Mouse (Mus musculus) c-Kit-positive CD71-negative TER-119-negative erythroid progenitor cells, embryonic 14.5 days (primary cell): ENCODE measurements around the gene Smim13.
"Not testable (repeated sequence)": the region's sequence is repeated elsewhere in the genome, so short reads cannot be mapped to it uniquely, and the experiment has no call there.

Experiments used
- DNase-seq: peaks from one replicate; pipeline ENCODE4 v3.0.0-alpha.2; 2013; ENCODE audit warnings: low read depth

Smim13 gene

DNA sequence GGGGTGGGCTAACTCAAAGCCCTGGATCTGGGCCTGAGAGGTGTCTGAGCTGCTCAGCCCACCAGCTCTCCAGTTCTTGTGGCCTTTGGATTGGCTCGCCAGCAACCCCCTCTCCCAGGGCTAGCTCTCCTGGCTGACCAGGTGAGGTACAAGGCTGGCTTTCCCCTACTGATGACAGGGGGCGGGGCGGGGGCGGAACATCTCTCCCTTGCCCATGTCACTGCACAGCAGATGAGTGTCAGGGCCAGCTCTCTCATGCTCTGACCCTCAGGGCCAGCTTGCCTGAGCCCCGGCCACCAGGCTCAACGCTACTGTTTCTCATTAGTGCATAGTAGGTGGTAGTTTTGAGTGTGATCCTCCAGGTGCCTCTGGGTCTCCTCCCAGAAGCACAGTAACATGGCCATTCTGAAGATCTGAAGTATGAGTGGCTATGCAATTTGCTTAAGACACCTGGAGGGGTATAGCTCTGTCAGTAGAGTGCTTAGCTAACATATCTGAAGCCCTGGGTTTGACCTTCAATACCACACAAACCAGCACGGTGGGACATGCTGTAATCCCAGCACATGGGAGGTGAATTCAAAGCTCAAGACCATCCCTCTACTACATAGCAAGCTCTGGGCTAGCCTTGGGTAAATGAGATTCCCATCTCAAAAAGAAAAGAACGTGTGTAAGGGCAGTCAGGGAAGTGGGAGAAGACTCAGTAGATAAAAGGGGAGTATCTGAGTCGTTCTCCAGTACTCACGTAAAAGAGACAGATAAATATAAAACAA, 11.4 kb upstream of the Smim13 start:
- DNase-seq = no peak

GRCm38 (mm10) chr13:41238805-41239130, 10.9 kb upstream of the Smim13 start:
- DNase-seq = peak; percentile 53

GRCm38 (mm10) chr13:41241557-41241956, 8.1 kb upstream of the Smim13 start:
- no peak for DNase-seq

DNA sequence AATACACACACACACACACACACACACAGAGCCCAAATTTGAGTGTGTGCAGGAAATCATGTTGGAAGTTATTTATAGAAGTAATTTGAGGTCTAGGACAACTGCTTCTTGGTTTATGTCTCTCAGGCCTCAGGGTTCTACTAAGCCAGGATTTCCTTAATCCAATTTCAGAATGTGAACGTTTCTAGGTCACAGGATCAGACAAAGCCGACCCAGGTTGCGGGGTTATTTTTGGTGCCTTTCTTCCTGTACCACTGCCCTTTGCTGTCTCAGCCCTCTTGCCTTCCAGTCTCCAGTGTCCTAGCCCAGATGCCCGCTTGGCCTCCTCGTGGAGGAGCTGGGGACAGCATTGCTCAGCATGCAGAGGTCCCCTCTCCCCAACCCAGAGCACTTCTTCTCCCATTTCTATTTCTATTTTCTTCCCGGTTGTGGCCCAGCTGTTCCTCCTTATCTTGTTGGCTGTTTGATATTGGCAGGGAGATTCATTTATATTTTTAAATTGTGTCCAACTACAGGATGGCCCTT, 5.3 kb upstream of the Smim13 start:
- no peak for DNase-seq

GRCm38 (mm10) chr13:41248751-41249520, 708 bp upstream of the Smim13 start:
- peak; percentile 68 for DNase-seq

DNA sequence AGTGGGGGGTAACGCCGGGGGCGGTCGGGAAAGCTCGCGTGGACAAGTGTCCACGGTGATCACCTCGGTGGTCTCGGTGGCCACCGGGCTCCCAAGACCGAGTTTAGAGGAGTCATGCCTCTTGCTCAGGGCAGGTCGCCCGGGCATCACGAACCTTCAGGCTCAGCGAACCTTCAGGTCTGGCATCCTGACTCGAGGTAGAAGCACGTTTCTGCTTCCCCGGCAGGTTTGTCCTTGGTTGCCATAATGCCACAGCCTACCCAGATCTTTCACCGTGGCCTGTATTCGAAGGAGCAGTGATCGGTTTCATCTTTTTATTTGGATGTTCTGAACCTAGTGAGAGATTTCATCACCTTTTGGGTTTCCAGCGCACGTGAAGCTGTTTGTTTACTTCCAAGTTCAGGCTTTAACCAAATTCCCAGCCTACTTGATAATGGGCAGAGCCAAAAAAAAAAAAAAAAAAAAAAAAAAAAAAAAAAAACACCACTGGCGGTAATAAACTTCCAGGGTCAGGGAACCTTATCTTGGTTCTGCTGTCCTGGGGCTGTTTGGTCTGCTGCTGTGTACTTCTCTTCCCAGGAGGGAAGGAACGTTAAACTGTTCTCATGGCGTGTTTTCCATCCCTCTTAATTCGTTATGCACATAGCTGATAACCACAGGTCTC, 806 bp downstream of the Smim13 start:
- DNase-seq = no peak

DNA sequence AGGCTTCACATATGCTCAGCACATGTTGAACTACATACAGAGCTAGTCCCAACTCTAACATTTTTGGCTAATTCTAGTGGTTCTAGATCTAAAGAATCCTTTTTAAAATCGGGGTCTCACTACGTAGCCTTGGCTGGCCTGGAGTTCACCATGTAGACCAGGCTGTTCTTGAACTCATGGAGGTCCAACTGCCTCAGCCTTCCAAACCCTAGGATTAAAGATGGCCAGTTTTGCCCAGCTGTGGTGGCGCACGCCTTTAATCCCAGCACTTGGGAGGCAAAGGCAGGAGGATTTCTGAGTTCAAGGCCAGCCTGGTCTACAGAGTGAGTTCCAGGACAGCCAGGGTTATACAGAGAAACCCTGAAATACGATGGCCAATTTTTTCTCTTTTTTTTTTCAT, 1.6 kb downstream of the Smim13 start:
- DNase-seq = not testable (repeated sequence)

- no peak for DNase-seq
Observed at GRCm38 (mm10) chr13:41251667-41252066, 2.0 kb downstream of the Smim13 start.

GRCm38 (mm10) chr13:41252141-41252540, 2.5 kb downstream of the Smim13 start:
- no peak for DNase-seq

DNA sequence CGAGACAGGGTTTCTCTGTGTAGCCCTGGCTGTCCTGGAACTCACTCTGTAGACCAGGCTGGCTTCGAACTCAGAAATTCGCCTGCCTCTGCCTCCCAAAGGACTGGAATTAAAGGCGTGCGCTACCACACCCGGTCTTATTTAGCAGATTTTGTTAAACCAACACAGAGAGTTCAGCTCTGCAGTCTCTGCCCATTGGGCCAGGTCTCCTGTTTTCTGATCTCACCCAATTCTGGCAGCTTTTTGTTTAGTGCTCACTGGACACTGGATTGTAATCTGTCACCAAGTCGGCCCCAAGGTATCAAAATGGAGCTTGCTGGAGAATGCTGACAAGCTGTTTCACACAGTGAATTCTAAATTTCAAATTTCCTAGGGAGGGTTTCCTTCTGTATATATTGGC, 3.1 kb downstream of the Smim13 start:
- DNase-seq = no peak

DNA sequence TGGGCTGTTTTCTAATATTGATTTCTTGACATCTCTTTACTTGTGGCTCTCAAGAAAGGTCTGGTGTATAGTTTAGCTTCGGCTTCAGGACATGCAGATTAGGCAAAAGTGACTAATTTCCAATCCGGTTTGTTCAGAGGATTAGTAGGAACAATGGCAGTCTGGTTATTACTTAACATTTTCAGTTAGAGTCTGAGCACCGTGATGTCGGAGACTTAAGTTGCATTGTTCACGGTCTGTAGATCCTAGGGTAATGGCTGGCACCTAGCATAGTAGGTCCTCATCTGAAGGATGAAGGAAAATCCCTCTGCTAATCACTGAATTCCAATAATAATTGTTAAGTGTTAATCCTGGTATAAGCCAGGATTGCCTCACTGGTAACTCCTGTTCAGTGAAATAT, 6.5 kb downstream of the Smim13 start:
- DNase-seq = no peak

DNA sequence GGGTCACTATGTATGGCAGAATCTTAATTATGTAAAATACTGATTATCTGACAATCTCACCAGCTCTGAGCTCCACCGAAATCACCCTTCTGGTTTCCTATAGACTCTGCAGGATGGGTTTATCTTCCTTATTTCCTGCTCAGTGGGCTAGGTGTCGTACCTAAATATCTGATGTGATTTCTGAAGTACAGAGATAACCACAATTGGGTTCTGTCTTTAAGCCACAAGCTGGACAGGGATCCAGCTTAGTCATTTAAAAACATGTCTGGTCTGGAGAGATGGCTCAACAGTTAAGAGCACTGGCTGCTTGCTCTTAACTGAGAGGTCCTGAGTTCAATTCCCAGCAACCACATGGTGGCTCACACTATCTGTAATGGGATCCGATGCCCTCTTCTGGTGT, 7.3 kb downstream of the Smim13 start:
- no peak for DNase-seq

DNA sequence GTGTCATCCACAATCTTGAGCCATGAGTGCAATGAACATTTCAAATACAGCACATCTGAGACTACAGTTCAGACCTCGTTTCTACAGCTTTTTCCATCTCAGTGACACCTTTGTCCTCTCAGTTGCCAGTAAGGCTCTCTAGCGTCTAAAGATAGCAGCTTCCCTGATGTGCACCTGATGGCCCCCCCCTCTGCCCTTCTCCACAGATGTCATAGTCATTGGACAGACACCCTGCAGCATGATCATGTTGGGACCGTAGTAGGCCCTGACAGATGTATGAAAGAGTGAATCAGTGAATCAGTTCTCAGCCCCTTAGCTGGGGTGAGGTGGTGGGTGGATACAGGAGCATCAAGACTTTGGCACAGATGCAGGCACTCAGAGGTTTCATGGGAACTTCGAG, 8.2 kb downstream of the Smim13 start:
- DNase-seq = no peak

- not testable (repeated sequence) for DNase-seq
Observed at GRCm38 (mm10) chr13:41261617-41262016, 12.0 kb downstream of the Smim13 start.

DNA sequence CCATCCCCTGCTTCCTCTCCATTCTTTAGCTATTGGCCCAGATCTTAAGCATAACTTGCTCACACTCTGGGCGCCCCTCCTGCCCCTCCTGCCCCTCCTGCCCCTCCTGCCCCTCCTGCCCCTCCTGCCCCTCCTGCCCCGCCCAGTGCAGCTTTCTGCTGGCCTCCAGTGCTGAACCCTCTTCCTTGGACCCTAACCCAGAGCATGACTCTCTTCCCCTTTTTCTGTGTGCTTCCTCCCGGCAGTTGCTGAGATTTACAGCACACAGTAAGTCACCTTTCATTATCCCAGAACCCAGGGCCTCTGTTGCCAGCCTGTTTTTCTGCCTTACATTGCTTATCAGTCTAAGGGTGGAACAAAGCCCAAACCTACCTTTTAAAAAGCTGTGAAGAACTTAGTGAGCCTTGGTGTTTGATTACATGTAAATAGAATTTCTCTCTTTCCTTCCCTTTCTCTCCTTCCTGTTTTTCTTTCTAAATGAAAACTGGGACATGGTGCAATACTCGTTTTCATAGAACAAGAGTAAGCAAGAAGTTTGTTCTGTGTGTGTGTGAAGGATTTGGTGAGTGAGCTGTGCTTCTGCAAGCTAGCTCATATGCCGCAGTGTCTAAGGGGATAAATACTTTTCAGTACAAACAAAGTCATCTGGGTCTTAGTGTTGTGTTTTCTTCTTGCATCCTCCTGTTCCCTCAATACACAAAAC, 13.8 kb downstream of the Smim13 start:
- DNase-seq = no peak

GRCm38 (mm10) chr13:41267827-41268408, 18.3 kb downstream of the Smim13 start:
- no peak for DNase-seq

DNA sequence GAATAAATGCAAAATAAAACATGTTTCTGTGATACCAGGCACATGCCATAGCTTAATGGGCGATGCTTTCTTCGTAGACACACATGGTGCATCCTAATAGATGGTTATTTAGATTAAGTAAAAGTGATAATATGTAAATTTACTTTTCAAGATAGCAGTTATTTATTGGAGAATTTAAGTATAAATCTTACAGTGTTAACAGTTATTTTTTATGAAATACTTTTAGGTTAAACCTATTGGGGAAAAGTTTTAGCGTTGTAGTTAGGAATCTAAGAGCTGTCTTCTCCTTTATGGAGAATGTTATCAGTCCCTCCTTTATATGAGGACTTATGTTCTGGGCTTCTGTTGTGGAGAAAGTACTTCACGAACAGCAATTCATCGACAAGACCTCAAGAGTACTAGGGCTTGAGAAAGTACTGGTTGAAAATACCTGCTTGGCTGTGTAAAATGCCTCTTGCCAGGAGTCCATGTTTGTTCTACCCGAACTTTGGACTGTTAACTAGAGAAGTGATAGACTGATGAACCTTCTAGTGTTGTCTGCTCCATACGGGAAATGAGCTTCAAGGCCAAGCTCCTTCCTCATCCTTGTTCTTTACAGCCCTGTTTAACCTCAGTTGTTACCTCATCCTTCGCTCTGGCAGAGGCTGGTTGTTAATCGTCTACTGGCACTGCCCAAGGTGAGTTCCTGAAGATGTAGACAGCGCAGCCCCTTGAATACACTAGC, 24.4 kb downstream of the Smim13 start, which contains the start of gene Gm17364:
Gene Gm17364 (minus strand): TSS at position 51 of the 724 bp plus-strand sequence.
- DNase-seq = no peak

DNA sequence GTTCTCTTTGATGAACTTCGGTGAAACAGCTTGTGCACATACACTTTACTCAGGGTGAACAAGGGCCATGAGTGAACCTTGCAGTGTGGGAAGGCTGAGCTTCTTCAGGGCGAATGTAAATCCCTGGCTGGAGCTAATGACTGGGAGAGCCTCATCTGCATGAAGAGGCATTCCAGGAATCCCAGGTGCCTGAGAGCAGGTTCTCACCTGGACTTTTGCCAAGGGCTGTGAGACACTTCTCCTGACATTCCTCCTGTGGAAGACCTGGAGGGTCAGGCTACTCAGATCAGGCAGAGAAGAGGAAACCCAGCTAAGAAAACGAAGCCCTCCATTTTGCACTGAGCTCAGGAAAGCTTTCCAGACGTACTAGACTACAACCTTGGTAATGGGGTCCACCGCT, 31.1 kb downstream of the Smim13 start:
- no peak for DNase-seq

- DNase-seq = peak; percentile 75
Observed at GRCm38 (mm10) chr13:41283256-41283655, 33.6 kb downstream of the Smim13 start.

GRCm38 (mm10) chr13:41285448-41285847, 35.8 kb downstream of the Smim13 start:
- no peak for DNase-seq

DNA sequence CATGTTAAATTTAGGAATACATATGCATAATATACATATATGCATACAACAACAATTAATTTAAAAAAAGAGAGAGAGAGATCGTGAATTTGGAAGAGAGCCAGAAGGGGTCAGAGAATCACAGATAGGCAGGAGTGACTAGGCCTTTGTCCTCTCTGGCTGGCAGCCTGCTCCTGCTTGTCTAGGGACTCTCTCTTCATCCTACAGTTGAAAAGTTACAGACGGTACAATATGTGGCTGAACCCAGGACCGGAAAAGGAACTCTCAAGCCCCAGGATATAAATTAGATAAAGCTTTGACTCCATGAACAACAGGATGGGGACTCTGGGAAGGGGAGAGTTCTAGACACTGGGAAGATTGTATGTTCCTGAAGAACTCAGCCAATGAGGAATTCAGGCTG, 36.6 kb downstream of the Smim13 start:
- no peak for DNase-seq
